Mouse (Mus musculus): Measurements from ENCODE around the gene Asxl2. TPM values are rescaled to one million over a fixed set of nuclear protein-coding genes. Genes with fewer than 3 reads are reported as not detected.

The Asxl2 gene
- total and polyA plus RNA-seq, 2 experiments from 2014 or later: 9.6 to 16.1 TPM

GRCm38 (mm10) chr12:3539605-3540004 lies 112.9 kb downstream of the Asxl2 start:
- Histone ChIP-seq H3K27ac (no peak overlapping the region), H3K4me1 (ENCODE audit: insufficient read depth, low read length) (0 out of 2 replicates have a peak, but pooled peaks cover 5% of the 10 kb centered on the region), H3K4me2 (ENCODE audit: low read depth, low read length) (no peak overlapping the region), H3K36me3 (ENCODE audit: insufficient read depth, low read length) (no peaks in the 10 kb centered on the region), H3K27me3 (ENCODE audit: insufficient read depth, low read length) (no peaks in the 10 kb centered on the region), H3K9ac (replicated peaks; ENCODE audit: low read length) (no peak overlapping the region), H3K9me3 (ENCODE audit: low read length) (no peaks in the 10 kb centered on the region), H3K4me3 (ENCODE audit: low read length) (no peak overlapping the region)
- TF ChIP-seq CTCF (IDR thresholded peaks at IDR 0.05; ENCODE audit: low read depth): no peak
- DNase-seq (ENCODE audit: low spot score) (no peak), ATAC-seq (no peak)
- 83% methylated on average over 2 of the region's 2 CpGs for WGBS

- H3K9ac ChIP-seq (replicated peaks; ENCODE audit: low read length): no peak overlapping the region
- no peak overlapping the region for H3K4me2 ChIP-seq (ENCODE audit: low read depth, low read length)
- H3K27ac ChIP-seq: no peak overlapping the region
- no peaks in the 10 kb centered on the region for H3K36me3 ChIP-seq (ENCODE audit: insufficient read depth, low read length)
- 86% methylated on average over 7 of the region's 7 CpGs for WGBS
- no peaks in the 10 kb centered on the region for H3K9me3 ChIP-seq (ENCODE audit: low read length)
- TF ChIP-seq CTCF (IDR thresholded peaks at IDR 0.05; ENCODE audit: low read depth): no peak
- no peak for DNase-seq (ENCODE audit: low spot score)
- no peaks in the 10 kb centered on the region for H3K27me3 ChIP-seq (ENCODE audit: insufficient read depth, low read length)
- 0 out of 2 replicates have a peak, but pooled peaks cover 5% of the 10 kb centered on the region for H3K4me1 ChIP-seq (ENCODE audit: insufficient read depth, low read length)
- H3K4me3 ChIP-seq (ENCODE audit: low read length): no peak overlapping the region
- no peak for ATAC-seq
These were observed 114.2 kb downstream of the Asxl2 start for GRCm38 (mm10) chr12:3540871-3541270.

GRCm38 (mm10) chr12:3545451-3545850 lies 118.8 kb downstream of the Asxl2 start:
- WGBS: 81% methylated on average over 3 of the region's 3 CpGs
- no peak overlapping the region for H3K9ac ChIP-seq (replicated peaks; ENCODE audit: low read length)
- no peaks in the 10 kb centered on the region for H3K4me1 ChIP-seq (ENCODE audit: insufficient read depth, low read length)
- H3K4me2 ChIP-seq (ENCODE audit: low read depth, low read length): no peak overlapping the region
- TF ChIP-seq CTCF (IDR thresholded peaks at IDR 0.05; ENCODE audit: low read depth): no peak
- no peaks in the 10 kb centered on the region for H3K36me3 ChIP-seq (ENCODE audit: insufficient read depth, low read length)
- ATAC-seq: no peak
- no peak overlapping the region for H3K4me3 ChIP-seq (ENCODE audit: low read length)
- no peak overlapping the region for H3K27ac ChIP-seq
- H3K27me3 ChIP-seq (ENCODE audit: insufficient read depth, low read length): no peaks in the 10 kb centered on the region
- no peak for DNase-seq (ENCODE audit: low spot score)
- no peaks in the 10 kb centered on the region for H3K9me3 ChIP-seq (ENCODE audit: low read length)

- H3K9me3 ChIP-seq (ENCODE audit: low read length): no peaks in the 10 kb centered on the region
- H3K9ac ChIP-seq (replicated peaks; ENCODE audit: low read length): no peak overlapping the region
- H3K27ac ChIP-seq: no peak overlapping the region
- no peak for TF ChIP-seq CTCF (IDR thresholded peaks at IDR 0.05; ENCODE audit: low read depth)
- DNase-seq (ENCODE audit: low spot score) (no peak), ATAC-seq (no peak)
- no peaks in the 10 kb centered on the region for H3K27me3 ChIP-seq (ENCODE audit: insufficient read depth, low read length)
- no peaks in the 10 kb centered on the region for H3K4me1 ChIP-seq (ENCODE audit: insufficient read depth, low read length)
- H3K36me3 ChIP-seq (ENCODE audit: insufficient read depth, low read length): no peaks in the 10 kb centered on the region
- WGBS: 37% methylated on average over 4 of the region's 4 CpGs
- no peak overlapping the region for H3K4me2 ChIP-seq (ENCODE audit: low read depth, low read length)
- no peak overlapping the region for H3K4me3 ChIP-seq (ENCODE audit: low read length)
These were observed 119.5 kb downstream of the Asxl2 start for GRCm38 (mm10) chr12:3546121-3546658.

- ATAC-seq (no peak), DNase-seq (ENCODE audit: low spot score) (no peak)
- H3K9ac ChIP-seq (replicated peaks; ENCODE audit: low read length): no peak overlapping the region
- no peak overlapping the region for H3K4me3 ChIP-seq (ENCODE audit: low read length)
- H3K9me3 ChIP-seq (ENCODE audit: low read length): no peaks in the 10 kb centered on the region
- TF ChIP-seq CTCF (IDR thresholded peaks at IDR 0.05; ENCODE audit: low read depth): no peak
- no peaks in the 10 kb centered on the region for H3K27me3 ChIP-seq (ENCODE audit: insufficient read depth, low read length)
- no peak overlapping the region for H3K27ac ChIP-seq
- 49% methylated on average over 6 of the region's 6 CpGs for WGBS
- no peak overlapping the region for H3K4me2 ChIP-seq (ENCODE audit: low read depth, low read length)
- no peaks in the 10 kb centered on the region for H3K36me3 ChIP-seq (ENCODE audit: insufficient read depth, low read length)
- no peaks in the 10 kb centered on the region for H3K4me1 ChIP-seq (ENCODE audit: insufficient read depth, low read length)
These were observed 120.1 kb downstream of the Asxl2 start for GRCm38 (mm10) chr12:3546781-3547180.

- WGBS: 62% methylated on average over 4 of the region's 4 CpGs
- Histone ChIP-seq H3K27ac (no peak overlapping the region), H3K4me3 (ENCODE audit: low read length) (no peak overlapping the region), H3K4me1 (ENCODE audit: insufficient read depth, low read length) (no peaks in the 10 kb centered on the region), H3K4me2 (ENCODE audit: low read depth, low read length) (no peak overlapping the region), H3K9me3 (ENCODE audit: low read length) (no peaks in the 10 kb centered on the region), H3K9ac (replicated peaks; ENCODE audit: low read length) (no peak overlapping the region), H3K27me3 (ENCODE audit: insufficient read depth, low read length) (no peaks in the 10 kb centered on the region), H3K36me3 (ENCODE audit: insufficient read depth, low read length) (no peaks in the 10 kb centered on the region)
- ATAC-seq (no peak), DNase-seq (ENCODE audit: low spot score) (no peak)
- no peak for TF ChIP-seq CTCF (IDR thresholded peaks at IDR 0.05; ENCODE audit: low read depth)
These were observed 120.8 kb downstream of the Asxl2 start for GRCm38 (mm10) chr12:3547506-3547905.

DNA sequence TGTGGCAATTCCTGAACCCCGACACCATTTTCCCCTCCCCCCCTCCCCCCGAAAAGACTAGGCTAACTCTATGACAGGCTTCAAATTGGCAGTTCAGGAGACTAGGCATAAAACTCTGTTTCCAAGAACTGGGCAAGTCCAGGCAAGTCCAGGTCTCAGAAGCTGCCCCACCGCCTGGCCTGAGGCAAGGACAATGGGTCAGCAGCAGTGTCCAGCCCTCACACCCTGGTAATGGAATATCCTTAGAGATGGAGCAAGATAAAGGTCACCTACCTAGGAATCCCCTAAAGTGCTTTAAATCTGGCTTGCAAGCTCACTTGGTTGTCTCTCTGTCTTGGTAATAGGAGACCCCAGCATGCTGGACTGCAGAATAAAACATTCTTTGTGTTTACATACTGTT lies 121.3 kb downstream of the Asxl2 start:
- no peak for TF ChIP-seq CTCF (IDR thresholded peaks at IDR 0.05; ENCODE audit: low read depth)
- Histone ChIP-seq H3K36me3 (ENCODE audit: insufficient read depth, low read length) (no peaks in the 10 kb centered on the region), H3K4me3 (ENCODE audit: low read length) (no peak overlapping the region), H3K27ac (no peak overlapping the region), H3K4me1 (ENCODE audit: insufficient read depth, low read length) (no peaks in the 10 kb centered on the region), H3K4me2 (ENCODE audit: low read depth, low read length) (no peak overlapping the region), H3K9me3 (ENCODE audit: low read length) (no peaks in the 10 kb centered on the region), H3K27me3 (ENCODE audit: insufficient read depth, low read length) (no peaks in the 10 kb centered on the region), H3K9ac (replicated peaks; ENCODE audit: low read length) (no peak overlapping the region)
- ATAC-seq (no peak), DNase-seq (ENCODE audit: low spot score) (no peak)
- WGBS: 75% methylated on average over 3 of the region's 3 CpGs
